Mouse (Mus musculus) lung, embryonic 14.5 days (tissue): Measurements from ENCODE around the gene Lrch1. TPM values are rescaled to one million over a fixed set of nuclear protein-coding genes. Genes with fewer than 3 reads are reported as not detected.
A peak's percentile ranks its signal among the peaks of the same experiment; 100 is the strongest.

Source experiments
- ATAC-seq: fragments of 200-750 bp; cut with Nextera tagmentation; 2 replicates; pipeline ENCODE4 v1.8.0; 2017; ENCODE audit warnings: mild to moderate bottlenecking, moderate TSS enrichment, moderate library complexity; ENCODE audit not compliant: insufficient read depth
- DNase-seq: peaks from one replicate; pipeline ENCODE4 v3.0.0-alpha.2; 2015
- H3K27ac ChIP-seq: fragments of 300-500 bp; sonication (generic); 2 replicates; pipeline ENCODE4 v1.5.1; 2014; ENCODE audit warnings: low read depth, mild to moderate bottlenecking, moderate library complexity
- H3K27me3 ChIP-seq: fragments of 300-500 bp; sonication (generic); 2 replicates; pipeline ENCODE4 v1.6.1; 2014; ENCODE audit warnings: low read length, control low read depth; ENCODE audit not compliant: insufficient read depth
- H3K36me3 ChIP-seq: fragments of 300-500 bp; sonication (generic); 2 replicates; pipeline ENCODE4 v1.6.1; 2014; ENCODE audit warnings: control low read depth; ENCODE audit not compliant: insufficient read depth
- H3K4me1 ChIP-seq: fragments of 300-500 bp; sonication (generic); 2 replicates; pipeline ENCODE4 v1.6.1; 2014; ENCODE audit warnings: antibody characterized with exemption, control low read depth; ENCODE audit not compliant: insufficient read depth
- H3K4me2 ChIP-seq: fragments of 300-500 bp; sonication (generic); 2 replicates; pipeline ENCODE4 v1.6.1; 2014; ENCODE audit warnings: mild to moderate bottlenecking
- H3K4me3 ChIP-seq: fragments of 300-500 bp; sonication (generic); 2 replicates; pipeline ENCODE4 v1.5.1; 2014; ENCODE audit warnings: low read depth, low read length
- H3K9ac ChIP-seq: fragments of 300-500 bp; sonication (generic); 2 replicates; pipeline ENCODE4 v1.6.1; 2014
- H3K9me3 ChIP-seq: fragments of 300-500 bp; sonication (generic); 2 replicates; pipeline ENCODE4 v1.6.1; 2016; ENCODE audit warnings: low read depth, low read length, control low read depth
- CTCF ChIP-seq: IDR thresholded peaks from 2 replicates; pipeline ENCODE4 v1.5.1; 2016; ENCODE audit warnings: antibody characterized with exemption, low read depth
- WGBS: fragments of 180-500 bp; shearing (Covaris S2); extraction: QIAGEN DNeasy Blood & Tissue Kit; methylation state at CpG from one replicate; pipeline ENCODE4 v1.1.7; 2014; 5-methylcytosine and 5-hydroxymethylcytosine counted together
- polyA plus RNA-seq: library from polyadenylated mRNA; unstranded; fragments of >200 nt; fragmentation: Nextera tagmentation; extraction: Ambion mirVana; gene quantifications from 2 replicates; pipeline ENCODE4 v1.2.1, GENCODE M21; 2014

Gene Lrch1
- polyA plus RNA-seq, 1 experiment from 2014 or later: 23.9 TPM

- no peak overlapping the region for H3K9ac ChIP-seq
- H3K27ac ChIP-seq: no peak overlapping the region
- H3K27me3 ChIP-seq: no peaks in the 10 kb centered on the region
- ATAC-seq (0 out of 2 replicates have a peak, but pooled peaks have one; percentile 38), DNase-seq (peak; percentile 47)
- no peak for TF ChIP-seq CTCF
- H3K4me1 ChIP-seq: peaks cover 25% of the 10 kb centered on the region
- no peaks in the 10 kb centered on the region for H3K9me3 ChIP-seq
- 0 out of 2 replicates have a peak, but pooled peaks cover 3% of the 10 kb centered on the region for H3K36me3 ChIP-seq
- H3K4me3 ChIP-seq: no peak overlapping the region
- WGBS: 58% methylated on average over 12 of the region's 12 CpGs
- no peak overlapping the region for H3K4me2 ChIP-seq
These were observed 25.5 kb downstream of the Lrch1 start for GRCm38 (mm10) chr14:74922039-74922736.

GRCm38 (mm10) chr14:74921471-74921870 is 26.2 kb downstream of the Lrch1 start:
- ATAC-seq (no peak), DNase-seq (no peak)
- H3K36me3 ChIP-seq: 0 out of 2 replicates have a peak, but pooled peaks cover 3% of the 10 kb centered on the region
- no peaks in the 10 kb centered on the region for H3K27me3 ChIP-seq
- WGBS: 83% methylated on average over 9 of the region's 9 CpGs
- H3K9me3 ChIP-seq: no peaks in the 10 kb centered on the region
- no peak overlapping the region for H3K27ac ChIP-seq
- H3K4me3 ChIP-seq: no peak overlapping the region
- peaks cover 24% of the 10 kb centered on the region for H3K4me1 ChIP-seq
- H3K4me2 ChIP-seq: no peak overlapping the region
- no peak overlapping the region for H3K9ac ChIP-seq
- no peak for TF ChIP-seq CTCF

- no peak for DNase-seq
- 0 out of 2 replicates have a peak, but pooled peaks cover 3% of the 10 kb centered on the region for H3K36me3 ChIP-seq
- ATAC-seq: no peak
- WGBS: 71% methylated on average over 7 of the region's 7 CpGs
- H3K4me3 ChIP-seq: no peak overlapping the region
- peaks cover 32% of the 10 kb centered on the region for H3K4me1 ChIP-seq
- H3K4me2 ChIP-seq: no peak overlapping the region
- no peak for TF ChIP-seq CTCF
- H3K9ac ChIP-seq: no peak overlapping the region
- no peak overlapping the region for H3K27ac ChIP-seq
- no peaks in the 10 kb centered on the region for H3K27me3 ChIP-seq
- H3K9me3 ChIP-seq: no peaks in the 10 kb centered on the region
These were observed 28.5 kb downstream of the Lrch1 start for GRCm38 (mm10) chr14:74919132-74919531.

- peaks cover 37% of the 10 kb centered on the region for H3K4me1 ChIP-seq
These were observed 29.1 kb downstream of the Lrch1 start for GRCm38 (mm10) chr14:74918521-74919103.

GRCm38 (mm10) chr14:74917504-74918124 is 30.1 kb downstream of the Lrch1 start:
- WGBS: 74% methylated on average over 5 of the region's 5 CpGs
- Histone ChIP-seq H3K27ac (no peak overlapping the region), H3K9me3 (no peaks in the 10 kb centered on the region), H3K9ac (no peak overlapping the region), H3K4me1 (peaks cover 36% of the 10 kb centered on the region), H3K4me3 (no peak overlapping the region), H3K36me3 (0 out of 2 replicates have a peak, but pooled peaks cover 3% of the 10 kb centered on the region), H3K4me2 (no peak overlapping the region), H3K27me3 (no peaks in the 10 kb centered on the region)
- DNase-seq (no peak), ATAC-seq (no peak)
- TF ChIP-seq CTCF: no peak

More at GRCm38 (mm10) chr14:74918521-74919103, 29.1 kb downstream of the Lrch1 start:
- no peak overlapping the region for H3K4me3 ChIP-seq
- TF ChIP-seq CTCF: no peak
- no peak overlapping the region for H3K4me2 ChIP-seq
- H3K36me3 ChIP-seq: 0 out of 2 replicates have a peak, but pooled peaks cover 3% of the 10 kb centered on the region
- no peaks in the 10 kb centered on the region for H3K9me3 ChIP-seq
- 86% methylated on average over 5 of the region's 5 CpGs for WGBS
- H3K9ac ChIP-seq: no peak overlapping the region
- H3K27ac ChIP-seq: no peak overlapping the region
- H3K27me3 ChIP-seq: no peaks in the 10 kb centered on the region
- ATAC-seq (no peak), DNase-seq (no peak)

DNA sequence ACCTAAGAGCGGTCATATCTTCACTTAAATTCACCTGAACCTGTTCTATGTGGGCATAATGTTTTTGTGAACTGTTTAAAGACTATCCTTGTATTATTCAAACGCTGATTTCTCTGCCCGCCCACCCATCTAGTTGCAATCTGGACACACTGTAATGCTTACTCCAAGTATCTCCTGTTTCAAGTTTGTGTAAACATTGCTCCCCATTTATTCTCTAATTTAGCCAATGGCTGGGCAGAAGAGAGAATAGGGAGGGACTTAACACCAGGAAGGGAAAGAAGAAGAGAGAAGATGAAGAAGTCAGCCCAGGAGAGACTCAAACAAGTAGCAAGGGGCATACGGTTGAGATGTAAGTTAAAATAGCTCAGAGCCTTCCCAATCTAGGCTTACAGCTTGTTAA is 31.0 kb downstream of the Lrch1 start:
- Histone ChIP-seq H3K27ac (no peak overlapping the region), H3K9me3 (no peaks in the 10 kb centered on the region), H3K4me1 (peaks cover 29% of the 10 kb centered on the region), H3K9ac (no peak overlapping the region), H3K27me3 (no peaks in the 10 kb centered on the region), H3K36me3 (0 out of 2 replicates have a peak, but pooled peaks cover 3% of the 10 kb centered on the region), H3K4me2 (no peak overlapping the region), H3K4me3 (no peak overlapping the region)
- ATAC-seq (peak; percentile 44; the same call in 1 of the 2 replicates), DNase-seq (peak; percentile 57)
- 46% methylated on average over 4 of the region's 4 CpGs for WGBS
- TF ChIP-seq CTCF: no peak

DNA sequence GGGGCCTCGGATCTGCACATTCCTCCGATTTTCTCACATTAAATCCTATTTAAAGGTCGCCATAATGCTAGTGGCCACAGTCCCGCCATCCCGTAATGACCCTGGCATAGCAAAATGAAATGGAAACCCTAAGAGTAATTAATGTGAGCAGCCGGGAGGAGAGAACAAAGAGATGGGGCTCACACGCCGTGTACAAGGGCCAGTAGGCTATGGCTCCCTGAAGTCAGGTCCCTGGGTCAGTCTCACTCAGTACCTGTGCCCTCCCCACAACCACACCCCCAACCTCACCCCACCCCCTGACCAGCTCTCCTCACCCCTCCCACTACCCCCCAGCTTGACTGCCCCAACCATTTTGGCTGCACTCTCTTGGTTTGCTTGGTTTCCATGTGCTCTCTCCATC is 31.6 kb downstream of the Lrch1 start:
- Histone ChIP-seq H3K4me2 (no peak overlapping the region), H3K27me3 (no peaks in the 10 kb centered on the region), H3K4me3 (no peak overlapping the region), H3K9me3 (no peaks in the 10 kb centered on the region), H3K36me3 (0 out of 2 replicates have a peak, but pooled peaks cover 3% of the 10 kb centered on the region), H3K9ac (no peak overlapping the region), H3K4me1 (peaks cover 29% of the 10 kb centered on the region), H3K27ac (no peak overlapping the region; the same call in 1 of the 2 replicates)
- no peak for ATAC-seq
- DNase-seq: no peak
- 71% methylated on average over 8 of the region's 8 CpGs for WGBS
- no peak for TF ChIP-seq CTCF
